Mouse (Mus musculus) left cerebral cortex, adult 11 months (tissue): ENCODE results near the gene Dnph1.

ENCODE experiments used
- DNase-seq: peaks from one replicate; pipeline ENCODE4 v3.0.0; 2022; ENCODE audit warnings: low spot score

Gene Dnph1

DNA sequence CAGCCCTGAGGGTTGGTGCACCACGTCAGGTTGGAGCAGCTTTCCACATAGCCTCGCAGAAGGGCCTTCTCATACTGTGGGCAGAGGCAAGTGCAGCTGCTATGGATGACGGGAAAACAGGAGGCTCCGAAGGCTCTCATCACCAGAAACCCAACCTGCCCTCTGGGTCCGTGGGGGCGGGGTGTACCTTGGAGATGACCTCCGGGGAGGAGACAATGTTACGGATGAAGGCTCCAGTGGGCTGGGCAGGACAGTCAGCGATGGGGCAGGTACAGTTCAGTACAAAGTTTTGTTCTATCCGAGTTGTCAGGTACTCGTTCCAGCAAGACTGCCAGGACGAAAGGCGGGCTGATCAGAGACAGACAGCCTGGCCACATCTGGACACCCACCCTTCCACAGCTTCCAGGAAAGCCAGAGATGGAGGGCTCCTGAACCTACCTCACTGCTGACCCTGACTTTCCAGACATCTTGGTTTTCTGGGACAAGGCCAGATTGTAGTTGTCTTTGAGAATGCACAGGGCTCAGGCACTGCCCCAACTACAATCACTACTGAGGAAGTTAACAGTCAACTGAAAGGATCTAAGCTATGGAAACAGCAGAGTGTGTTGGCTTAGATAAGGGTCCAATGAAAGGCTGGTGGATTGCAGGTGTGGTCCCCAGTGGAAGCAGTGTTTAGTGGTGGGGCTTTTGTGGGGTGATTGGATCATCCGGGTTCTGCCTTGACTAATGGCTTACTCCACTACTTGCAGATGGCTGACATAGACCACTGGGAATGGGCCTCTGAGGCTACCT, 7.5 kb downstream of the Dnph1 start:
- no peak for DNase-seq

GRCm38 (mm10) chr17:46505617-46506016, 9.1 kb downstream of the Dnph1 start:
- no peak for DNase-seq

DNA sequence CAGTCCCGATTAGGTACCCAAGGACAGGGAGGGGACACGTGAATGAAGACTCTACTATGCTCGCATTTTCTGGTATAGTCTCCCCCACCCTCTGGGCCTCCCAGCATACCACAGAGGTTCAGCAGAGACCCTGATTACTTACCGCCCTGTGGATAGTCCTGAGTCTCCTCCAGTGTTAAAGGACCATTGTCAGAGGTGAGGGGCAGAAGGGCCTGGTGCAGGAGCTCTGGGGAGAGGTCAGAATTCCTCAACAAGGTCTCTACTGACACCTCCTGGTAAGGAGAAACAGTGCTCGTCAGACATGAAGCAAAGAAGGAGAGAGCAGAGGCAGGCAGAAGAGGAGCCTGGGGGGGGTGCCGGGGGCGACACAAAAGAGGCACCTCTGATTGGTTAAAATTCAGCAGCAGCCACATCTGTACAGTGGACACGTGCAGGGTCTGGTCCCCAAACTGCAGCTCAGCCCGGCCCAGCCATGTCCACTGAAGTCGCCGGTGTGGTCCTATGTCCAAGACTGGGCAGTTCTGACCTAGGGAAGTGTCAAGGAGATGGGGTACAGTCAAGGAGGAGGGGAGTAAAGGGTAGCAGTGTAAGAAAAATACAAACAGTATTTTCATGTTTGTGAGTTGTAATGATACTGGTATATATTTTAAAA, 14.7 kb downstream of the Dnph1 start:
- DNase-seq, result no peak

DNA sequence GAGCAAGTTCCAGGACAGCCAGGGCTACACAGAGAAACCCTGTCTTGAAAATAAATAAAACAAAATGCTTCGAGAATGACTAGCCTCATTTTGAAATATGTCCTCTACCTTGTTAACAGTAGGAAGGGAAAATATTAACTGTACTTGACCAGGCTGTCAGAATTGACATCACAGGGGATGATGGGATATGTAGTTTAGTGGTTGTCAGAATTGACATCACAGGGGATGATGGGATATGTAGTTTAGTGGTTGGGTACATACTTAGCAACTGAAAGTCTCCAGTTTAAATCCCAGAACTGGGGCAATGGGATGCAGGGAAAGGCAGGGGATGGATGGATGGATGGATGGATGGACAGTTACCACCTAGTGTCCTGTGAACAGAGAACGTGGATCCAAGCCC, 16.8 kb downstream of the Dnph1 start:
- DNase-seq, result no peak

DNA sequence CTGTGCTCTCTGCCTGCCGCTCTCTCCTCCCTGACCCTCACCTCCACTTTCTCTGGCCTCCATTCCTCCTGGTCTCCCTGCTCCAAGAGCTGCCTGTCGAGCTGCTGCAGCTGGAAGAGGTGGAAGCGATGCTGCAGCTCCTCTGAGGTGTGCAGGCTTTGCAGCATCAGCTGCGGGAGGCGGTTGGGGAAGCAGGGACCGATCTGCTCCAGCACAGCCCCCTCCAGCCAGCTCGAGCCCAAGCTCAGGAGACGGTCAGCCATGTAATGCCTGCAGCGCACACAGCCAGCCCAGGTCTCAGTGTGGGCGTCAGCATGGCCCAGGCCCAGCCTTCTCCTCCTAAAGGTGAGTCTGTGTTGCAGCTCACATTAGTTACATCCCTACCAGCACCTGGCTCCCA, 23.5 kb downstream of the Dnph1 start:
- no peak for DNase-seq

- DNase-seq, result no peak
Measured at GRCm38 (mm10) chr17:46520385-46520979, 24.0 kb downstream of the Dnph1 start.

GRCm38 (mm10) chr17:46521174-46521573, 24.7 kb downstream of the Dnph1 start:
- no peak for DNase-seq

- no peak for DNase-seq
Measured at GRCm38 (mm10) chr17:46521963-46522668, 25.6 kb downstream of the Dnph1 start.

DNA sequence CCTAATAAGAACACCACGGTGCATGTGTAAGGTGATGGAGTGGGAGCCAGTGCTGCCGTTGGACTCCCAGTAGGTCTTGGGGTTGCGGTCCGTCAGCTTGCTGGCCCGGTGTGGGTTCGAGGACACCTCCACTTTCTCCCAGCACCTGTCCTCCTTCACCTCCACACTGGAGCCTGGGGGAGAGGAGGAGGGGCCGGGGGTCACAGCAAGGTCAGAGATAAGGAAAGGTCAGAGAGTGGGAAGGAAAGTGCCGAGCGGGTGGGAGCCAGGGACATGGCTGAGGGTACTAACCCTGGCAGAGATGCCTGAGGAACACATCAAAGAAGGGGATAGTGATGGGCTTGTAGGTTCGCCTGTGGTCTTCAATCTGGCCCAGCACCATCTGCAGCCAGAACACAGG, 28.6 kb downstream of the Dnph1 start:
- DNase-seq, result no peak

GRCm38 (mm10) chr17:46525579-46526307, 29.2 kb downstream of the Dnph1 start:
- no peak for DNase-seq

GRCm38 (mm10) chr17:46543661-46544060, 47.1 kb downstream of the Dnph1 start:
- no peak for DNase-seq

DNA sequence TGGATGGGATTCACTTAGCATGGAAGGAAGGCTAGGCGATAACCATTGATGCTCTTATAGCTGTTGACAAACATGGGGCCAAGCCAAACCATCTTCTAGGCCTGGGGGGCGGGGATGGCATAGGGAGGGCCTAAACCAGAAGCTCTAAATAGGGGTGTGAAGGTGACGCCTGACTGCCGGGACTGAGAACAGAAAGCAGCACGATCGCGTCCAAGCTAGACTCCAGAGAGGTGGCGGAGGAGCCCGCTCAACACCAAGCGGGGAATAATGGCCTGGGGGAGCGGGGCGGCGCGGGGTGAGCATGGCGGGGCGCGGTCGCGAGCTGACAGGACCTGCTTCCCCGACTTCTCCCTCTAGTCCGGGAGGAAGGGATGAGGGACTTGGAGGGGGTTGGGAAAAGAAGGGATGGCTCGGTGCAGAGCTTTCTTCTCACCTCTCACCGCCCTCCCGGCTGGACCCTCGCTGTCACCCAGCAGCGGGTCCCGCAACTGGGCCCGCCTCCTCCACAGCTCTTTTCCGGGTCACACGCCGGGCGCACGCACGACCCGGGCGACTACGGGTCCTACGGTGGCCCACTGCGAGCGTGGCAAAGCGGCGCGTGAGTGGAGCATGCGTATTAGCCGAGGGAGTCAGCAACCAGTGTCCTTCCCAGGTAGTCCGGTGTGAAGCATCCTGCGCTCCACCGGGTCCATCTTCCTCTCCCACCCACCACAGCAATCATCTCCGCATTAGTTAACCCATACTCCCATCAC, 49.5 kb downstream of the Dnph1 start, which contains the start of gene Cul9:
Gene Cul9 (minus strand): TSS at position 576 of the 752 bp plus-strand sequence.
- DNase-seq, result peak; percentile 86

GRCm38 (mm10) chr17:46546591-46546990, 50.1 kb downstream of the Dnph1 start:
- DNase-seq, result no peak

GRCm38 (mm10) chr17:46546995-46547394, 50.5 kb downstream of the Dnph1 start:
- DNase-seq, result no peak

GRCm38 (mm10) chr17:46547923-46548322, 51.4 kb downstream of the Dnph1 start:
- no peak for DNase-seq

- no peak for DNase-seq
Measured at GRCm38 (mm10) chr17:46548741-46549140, 52.2 kb downstream of the Dnph1 start.

DNA sequence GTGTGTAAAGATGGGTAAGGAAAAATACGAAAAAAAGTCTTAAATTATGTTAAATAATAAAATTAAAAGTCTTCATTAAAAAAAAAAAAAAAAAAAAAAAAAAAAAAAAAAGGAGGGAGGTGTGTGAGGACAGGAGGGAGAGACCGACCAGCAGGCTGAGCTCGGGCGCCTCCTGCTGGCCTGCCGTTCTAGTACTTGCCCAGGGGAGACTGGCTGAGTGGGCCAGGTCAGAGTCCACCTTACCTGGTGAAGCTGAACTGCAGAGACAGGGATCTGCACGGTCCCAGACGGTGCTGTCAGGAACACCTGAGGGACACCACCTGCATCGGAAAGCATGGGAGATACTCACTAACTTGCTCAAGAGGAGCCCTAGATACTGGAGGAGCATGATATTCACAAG, 52.7 kb downstream of the Dnph1 start:
- DNase-seq, result no peak
